Mouse (Mus musculus): Measurements from ENCODE around the gene Tnf.

GRCm38 (mm10) chr17:35237504-35237903, 35.7 kb upstream of the Tnf start:
- no peak for TF ChIP-seq CTCF (IDR thresholded peaks at IDR 0.05; ENCODE audit: low read depth)
- no peak for TF ChIP-seq EP300 (IDR thresholded peaks at IDR 0.05; ENCODE audit: low read depth)

Data from heart, postnatal 0 days (tissue).